Mouse (Mus musculus) ES-E14 (cell line): ENCODE data around the gene Mphosph9.

Source experiments
- CHD2 ChIP-seq: IDR thresholded peaks from 2 replicates; pipeline ENCODE4 v1.6.1; 2014; ENCODE audit warnings: mild to moderate bottlenecking, low read depth, low read length, inconsistent platforms
- HCFC1 ChIP-seq: IDR thresholded peaks from 2 replicates; pipeline ENCODE4 v1.6.1; 2012; ENCODE audit warnings: low read length, inconsistent platforms, borderline replicate concordance; ENCODE audit not compliant: insufficient read depth
- ZNF384 ChIP-seq: IDR thresholded peaks from 2 replicates; pipeline ENCODE4 v1.6.1; 2012; ENCODE audit warnings: low read depth, low read length, inconsistent platforms

DNA sequence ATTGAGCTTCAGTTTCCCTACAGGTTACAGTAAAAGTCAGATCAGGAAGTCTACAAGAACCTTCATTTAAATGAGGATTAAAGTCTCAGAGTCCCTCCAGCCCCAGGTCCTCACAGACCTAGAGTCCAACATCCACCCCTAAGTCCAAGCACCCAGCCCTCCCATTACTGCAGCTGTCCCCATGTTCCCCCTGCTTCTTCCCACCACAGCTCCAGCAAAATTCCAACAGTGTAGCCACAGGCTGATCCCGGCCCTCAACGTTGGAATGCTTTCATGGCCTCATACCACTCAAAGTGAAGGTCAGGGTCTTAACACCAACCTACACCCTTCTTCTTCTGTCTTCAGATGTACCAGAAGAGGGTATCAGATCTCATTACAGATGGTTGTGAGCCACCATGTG is 116.1 kb downstream of the Mphosph9 start:
- no peak for TF ChIP-seq HCFC1
- TF ChIP-seq ZNF384: no peak
- TF ChIP-seq CHD2: no peak
